Mouse (Mus musculus): ENCODE data around the gene Anapc11.

Gene Anapc11

DNA sequence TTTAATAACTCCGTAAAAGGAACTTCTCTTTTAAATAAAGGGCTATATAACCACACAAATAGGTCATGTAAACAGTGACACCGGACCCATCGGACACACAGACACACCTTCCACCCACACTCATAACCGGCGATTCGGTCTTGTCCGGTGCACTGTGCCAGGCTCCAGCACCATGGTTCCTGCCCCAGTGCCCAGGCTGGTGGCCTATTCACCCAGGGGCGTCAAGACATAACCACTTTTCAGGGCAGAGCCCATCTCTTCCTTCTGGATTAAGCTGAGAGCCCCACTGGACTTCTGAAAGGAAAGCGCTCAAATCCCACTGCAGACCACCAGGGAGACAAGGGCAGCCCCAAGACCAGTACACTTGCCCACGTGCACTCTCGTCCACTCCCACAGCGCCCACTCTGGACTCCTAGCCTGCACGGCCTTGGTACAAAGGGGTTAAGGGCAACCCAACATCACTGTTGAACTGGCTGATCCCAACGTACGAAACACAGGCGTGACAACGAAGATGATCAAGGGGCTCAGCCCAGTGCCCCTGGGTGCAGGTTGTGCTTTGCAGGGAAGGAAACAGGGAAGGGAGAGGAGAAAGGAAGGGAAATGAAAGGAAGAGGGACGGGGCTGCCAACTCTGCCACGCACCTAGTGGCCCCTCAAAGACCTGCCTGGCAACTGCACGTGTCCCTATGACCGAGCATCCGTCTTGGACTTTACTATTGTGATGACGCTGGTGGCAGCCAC lies 30.6 kb downstream of the Anapc11 start:
- DNase-seq = no peak

DNA sequence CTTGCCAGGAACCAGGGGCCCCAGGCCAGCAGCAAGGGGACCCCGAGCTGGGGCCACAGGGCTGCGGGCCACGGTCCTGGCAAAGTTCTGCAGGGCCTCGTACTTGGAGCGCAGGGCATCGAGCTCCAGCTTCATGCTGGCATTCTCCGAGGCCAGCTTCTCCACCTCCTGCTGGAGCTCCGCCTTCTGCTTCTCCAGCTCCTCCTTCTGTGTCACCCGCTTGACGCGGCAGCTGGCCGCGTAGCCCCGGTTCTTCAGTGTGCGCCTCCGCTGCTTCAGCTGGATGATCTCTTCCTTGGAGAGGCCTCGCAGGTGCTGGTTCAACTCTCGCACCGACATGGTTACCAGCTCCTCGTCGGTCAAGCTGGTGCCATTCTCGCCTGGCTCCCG lies 31.1 kb downstream of the Anapc11 start:
- DNase-seq = no peak

DNA sequence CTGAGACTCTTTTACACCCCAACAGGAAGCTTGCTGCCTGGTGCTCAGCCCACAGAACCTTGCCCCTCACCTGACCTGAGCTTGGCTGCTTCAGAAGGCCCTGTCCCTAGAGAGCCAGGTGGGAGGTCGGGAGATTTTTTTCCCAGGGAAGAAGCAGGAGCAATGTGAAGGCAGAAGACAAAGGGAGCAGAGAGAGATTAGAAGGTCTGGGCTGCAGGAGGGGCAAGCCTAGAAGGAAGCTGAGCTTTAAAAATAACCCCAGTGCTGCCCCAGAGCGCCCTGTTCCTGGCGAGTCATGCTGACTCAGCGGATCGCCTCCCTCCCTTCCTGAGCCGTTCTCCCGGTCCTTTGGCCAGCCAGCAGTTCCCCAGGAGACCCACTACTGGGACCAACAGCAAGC lies 31.7 kb downstream of the Anapc11 start:
- DNase-seq = no peak

DNA sequence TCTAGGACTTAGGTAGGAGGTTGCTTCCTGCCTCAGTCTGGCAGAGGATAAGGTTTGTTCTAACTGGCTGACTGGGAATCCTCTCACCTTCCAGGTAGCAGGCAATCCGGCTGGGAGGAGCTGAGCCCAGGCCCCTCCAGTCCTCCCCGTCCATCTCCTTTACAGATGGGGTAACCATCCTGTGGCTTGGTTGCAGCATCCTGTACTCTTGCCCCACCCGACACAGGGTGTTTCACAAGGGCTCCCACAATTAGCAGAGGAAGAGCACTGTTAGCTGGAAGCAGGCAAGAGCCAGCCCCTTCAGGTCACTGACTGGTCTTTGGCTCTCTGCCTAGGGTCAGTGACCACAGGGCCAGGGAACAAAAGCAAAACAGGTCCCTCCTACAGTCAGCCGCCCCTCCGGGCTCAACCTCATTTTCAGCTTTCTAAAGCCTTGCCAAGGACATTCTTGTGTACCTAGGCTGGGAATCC lies 32.2 kb downstream of the Anapc11 start:
- no peak for DNase-seq

DNA sequence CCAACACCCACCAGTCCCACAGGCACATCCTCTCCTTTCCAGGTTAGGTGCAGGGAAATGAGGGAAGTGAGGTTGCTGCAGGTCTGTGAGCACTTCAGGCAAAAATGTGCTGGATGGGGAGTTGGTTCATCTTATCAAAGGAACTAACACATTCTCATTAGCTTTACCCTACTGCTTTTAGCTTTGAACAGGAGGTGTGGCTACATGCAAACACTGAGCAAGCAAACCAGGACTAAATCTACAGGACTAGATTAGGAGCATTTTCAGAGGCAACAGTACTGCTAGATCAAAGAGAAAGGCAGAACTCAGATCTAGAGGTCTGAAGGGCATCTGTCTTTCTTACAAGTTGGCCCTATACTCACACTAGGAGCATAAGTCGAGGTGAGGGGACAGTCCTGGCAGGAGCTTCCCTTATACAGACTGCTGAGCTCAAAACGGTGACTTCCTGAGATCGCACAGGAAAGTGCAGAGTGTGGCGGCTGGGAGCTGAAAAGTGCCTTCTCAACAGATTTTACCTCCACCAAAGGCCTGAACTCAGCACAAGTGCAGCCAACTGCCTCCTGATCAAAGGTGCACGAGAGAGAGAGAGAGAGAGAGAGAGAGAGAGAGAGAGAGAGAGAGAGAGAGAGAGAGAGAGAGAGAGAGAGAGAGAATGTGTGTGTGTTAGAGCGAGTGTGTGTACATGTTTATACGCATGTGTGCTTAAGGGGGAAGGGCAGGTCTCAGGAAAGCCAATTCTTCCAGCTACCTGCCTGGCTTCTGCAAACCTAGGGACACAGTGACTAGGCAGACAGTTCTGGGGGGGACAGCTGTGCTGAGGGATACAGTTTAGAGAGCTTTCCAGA lies 32.9 kb downstream of the Anapc11 start:
- DNase-seq = no peak

DNA sequence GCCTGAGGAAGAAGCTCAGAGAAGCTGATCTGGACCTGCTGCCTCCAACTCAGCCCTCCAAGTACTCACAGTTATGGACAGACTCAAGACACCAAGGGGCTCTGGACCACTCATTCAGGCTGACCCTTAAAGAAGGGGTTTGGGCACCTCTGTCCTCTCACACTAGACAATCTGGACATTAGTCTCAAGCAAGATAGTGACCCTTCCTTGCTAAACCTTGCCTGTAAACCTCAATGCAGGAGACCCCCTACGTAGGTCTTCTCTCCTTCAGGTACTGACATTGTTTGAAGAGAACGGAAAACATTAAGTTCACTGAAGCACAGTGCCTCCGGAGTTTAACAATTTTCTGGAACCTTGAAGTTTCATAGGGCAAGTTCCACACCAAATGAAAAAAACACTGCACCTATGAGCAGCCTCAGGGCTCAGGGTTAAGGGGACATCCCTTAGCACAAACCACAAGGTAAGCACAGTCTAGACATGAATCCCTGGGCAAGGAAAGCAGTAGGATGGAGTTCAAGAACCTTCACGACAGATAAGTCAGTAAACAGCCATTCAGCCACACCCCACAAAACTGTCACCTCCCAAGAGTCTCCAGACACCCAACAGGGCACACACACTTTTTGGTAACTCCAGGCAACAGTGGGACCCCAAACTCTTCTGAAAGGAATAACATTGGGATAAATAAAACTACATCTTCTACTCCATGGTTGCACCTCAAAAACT lies 33.7 kb downstream of the Anapc11 start:
- DNase-seq = no peak

DNA sequence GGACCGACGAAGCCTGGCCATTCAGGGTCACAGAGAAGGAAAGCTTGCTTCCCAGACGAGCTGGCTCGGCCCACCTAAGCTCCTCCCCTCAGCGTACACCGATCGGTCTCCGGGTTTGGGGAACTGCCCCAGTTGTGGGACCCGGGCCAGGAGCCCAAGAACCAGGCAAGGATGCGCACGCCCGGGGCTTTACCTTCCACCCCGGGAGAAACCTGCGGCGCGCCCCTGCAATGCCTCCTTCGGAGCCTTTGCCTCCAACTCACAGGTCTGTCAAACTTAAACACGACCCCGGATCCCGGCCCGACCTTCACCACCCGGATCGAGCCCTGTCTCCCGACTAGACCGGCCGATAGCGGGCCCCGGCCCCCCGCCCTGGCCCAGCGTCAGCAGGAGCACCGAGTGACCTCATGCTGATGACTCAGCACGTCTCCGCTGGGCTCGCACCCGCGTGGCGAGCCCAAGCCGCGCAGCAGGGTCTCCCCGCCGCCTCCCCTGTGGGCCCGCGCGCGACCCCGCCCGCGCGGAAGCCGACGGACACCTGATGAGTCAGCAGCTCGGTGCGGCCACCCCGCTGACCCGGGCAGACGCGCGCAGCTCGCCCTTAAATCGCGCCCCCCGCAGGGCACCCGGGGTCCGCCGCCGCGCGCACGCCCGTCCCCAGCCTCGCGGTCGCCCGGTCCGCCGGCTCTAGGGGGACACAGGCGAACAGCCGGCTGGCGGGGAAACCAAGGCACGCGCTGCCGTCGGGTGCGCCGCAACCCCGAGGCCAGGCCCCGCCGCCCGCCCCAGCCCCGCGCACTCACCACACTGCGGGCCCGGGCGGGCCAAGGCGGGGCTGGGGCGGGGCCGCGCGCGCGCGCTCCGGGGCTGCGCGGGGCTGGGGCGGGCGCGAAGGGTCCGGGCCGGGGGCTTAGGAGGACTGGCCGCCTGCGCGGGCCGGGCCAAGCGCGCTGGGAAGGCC lies 34.6 kb downstream of the Anapc11 start:
- DNase-seq = peak; percentile 78

DNA sequence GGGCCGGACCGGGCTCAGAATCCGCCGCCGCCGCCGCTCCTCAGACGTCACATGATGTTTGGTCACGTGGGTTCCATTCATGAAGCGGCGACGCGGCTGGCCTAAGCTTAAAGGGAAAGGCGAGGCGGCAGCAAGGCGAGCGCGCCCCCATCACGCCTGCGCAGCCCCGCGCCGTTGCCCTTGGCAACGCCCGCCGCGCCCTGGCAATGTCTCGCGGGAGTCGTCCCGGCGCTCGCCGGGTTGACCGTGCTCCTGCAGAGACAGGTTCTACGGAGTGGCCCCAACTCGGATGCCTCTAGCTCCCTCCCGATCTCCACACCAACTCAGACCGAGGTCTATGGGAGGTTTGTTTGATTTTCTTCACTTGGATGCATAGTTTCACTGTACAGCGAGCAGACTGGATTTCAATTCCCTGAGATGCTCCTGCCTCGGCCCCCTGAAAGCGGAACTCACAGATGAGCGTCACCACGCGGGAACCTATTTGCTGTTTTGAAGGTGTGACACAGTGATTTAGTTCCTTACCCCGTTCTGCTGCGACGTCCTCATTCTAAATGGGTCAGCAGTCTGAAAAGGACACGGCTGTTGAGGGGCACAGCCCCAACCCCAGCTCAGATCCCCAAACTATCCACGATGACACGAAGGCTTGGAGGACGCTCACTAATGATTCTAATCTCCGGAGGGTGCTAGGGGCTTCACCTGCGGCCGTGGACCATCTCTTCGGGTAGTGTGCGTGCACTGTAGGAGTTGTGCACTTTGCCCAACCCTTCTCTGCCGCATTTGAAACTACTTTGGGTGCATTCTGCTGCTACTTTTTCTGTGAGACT lies 35.5 kb downstream of the Anapc11 start, which contains the start of gene Mafg:
TSS of gene Mafg (minus strand) at position 81 of the 824 bp plus-strand sequence.
- peak; percentile 98 for DNase-seq

DNA sequence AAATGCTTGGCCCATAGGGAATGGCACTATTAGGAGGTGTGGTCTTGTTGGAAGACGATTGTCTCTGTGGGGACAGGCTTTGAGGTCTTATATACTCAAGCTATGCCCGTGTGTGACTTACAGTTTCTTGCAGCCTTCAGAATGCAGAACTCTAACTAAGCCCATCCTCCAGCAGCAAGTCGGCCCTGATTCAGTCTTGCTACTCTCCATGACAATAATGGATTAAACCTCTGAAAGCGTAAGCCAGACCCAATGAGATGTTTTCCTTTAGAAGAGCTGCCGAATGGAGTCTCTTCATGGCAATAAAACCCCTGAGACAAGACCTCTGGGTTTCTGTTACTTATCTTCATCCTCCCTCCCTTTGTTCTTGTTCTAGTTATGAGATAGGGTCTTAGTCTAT lies 36.6 kb downstream of the Anapc11 start:
- DNase-seq = no peak

DNA sequence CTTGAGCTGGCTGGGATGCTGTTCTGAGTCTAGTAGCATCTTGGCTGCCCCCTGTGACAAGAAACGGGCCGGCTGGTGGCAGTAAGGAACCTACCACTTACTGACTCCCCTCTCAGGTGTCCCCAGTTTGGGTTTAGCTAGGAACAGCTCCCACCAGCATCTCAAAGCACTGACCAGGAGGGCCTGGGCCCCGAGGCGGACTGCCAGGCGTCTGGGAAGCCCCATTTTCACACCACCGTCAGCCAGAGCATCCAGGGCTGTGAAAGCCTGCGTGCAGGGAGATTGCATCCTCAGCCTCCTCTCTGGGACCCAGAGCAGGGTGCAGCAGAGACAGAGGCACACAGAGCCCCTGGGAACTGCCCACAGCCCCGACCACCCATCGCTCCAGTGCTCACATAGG lies 43.0 kb downstream of the Anapc11 start:
- DNase-seq = no peak

DNA sequence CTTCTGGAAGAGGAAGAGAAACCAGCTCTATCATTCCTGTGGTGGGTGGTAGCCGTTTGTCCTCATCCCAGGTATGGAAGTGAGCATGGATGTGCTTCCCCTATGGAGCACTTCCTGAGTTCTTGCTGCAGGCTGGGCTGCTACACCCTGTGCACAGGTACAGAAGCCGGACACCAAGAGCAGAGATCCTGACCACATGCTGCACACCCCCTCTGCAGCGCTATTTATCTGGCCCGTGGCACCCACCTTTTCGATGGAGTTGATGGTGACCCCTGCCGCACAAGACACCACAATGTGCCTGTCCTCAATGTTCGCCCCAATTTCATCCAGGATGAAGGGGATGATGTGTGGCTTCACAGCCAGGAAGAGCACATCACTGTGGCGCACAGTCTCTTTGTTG lies 43.6 kb downstream of the Anapc11 start:
- DNase-seq = no peak

DNA sequence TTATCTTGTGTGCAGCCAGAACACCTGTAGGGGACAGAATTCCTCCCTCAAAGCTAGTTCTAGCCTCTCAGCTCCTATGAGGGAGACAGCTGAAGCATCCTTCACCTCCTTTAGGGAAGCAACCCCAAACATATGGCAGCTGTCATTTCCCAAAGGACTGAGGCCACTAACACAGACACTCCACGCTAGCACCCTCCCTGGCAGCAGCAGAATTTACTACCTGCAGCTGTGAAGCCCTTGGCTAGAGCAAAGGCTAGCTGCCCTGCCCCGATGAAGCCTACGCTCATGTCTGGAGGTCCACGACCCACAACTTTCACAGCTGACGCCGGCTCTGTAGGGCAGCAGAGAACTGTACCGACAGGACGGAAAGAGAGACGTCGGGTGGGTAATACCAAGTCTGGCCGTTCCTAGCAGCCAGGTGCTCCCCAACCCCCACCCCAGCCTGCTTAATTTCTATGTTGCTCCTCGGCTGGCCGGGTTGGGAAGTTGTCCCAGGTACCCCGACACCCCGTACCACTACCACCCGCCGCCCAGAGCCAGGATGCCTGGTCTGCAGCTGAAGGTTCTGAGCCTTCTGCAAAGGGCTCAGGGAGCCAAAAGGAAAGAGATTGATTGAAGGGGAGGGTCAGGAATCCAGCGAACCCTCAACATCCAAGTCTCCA lies 44.8 kb downstream of the Anapc11 start:
- no peak for DNase-seq

DNA sequence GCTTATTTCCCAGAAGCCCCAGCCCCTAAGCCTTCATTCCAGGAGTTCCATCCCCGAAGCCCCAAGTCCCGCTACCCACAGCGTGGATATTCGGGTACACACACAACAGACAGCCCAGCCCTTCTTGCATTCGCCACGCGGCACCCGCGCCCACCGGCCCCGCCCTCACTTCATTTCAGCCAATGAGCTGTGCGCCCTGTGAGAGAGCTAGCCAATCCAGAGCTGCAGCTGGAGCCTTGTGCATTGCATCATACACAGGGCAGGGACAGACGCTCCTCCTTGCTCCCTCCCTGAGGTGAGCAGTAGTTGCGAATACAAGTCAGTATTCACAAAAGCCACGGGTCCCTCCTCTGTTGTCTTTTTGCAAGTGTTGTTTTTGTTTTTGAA lies 45.4 kb downstream of the Anapc11 start, which contains the start of gene Pycr1:
TSS of gene Pycr1 (minus strand) at position 169 of the 387 bp plus-strand sequence.
- peak; percentile 94 for DNase-seq

DNA sequence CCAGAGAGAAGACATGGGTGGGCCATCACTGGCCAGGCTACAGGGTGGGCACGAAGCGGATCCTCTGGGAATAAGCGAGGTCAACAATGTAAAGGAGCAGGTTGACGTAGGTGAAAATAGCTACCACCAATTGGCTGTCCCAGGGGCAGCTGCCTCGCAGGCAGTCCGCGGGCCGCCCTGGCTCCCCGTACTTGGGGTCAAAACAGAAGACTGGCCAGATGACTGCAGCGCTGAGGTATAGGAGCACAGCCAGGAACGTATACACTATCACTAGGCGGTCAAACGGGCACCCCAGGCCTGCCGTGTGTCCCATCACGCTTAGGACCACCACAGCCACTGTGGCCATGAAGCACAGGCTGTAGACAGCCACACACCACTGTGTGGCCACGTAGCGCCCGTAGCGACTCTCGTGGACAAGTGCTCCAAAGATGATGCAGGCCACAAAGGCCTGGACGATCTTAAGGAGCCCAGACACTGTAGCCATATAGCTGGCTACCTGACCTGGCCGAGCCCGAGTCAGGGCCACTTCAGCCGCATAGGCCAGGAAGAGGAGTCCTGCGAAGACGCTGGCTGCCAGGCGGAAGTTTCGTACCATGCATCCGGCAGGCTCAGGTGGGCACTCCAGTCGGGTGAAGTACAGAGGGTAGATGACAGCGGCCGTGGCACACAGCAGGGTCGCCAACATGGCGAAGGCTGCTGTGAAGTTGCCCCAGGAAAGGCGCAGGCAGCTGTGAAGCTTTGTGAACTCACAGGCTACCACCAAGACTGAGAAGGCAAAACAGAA lies 49.0 kb downstream of the Anapc11 start:
- no peak for DNase-seq

DNA sequence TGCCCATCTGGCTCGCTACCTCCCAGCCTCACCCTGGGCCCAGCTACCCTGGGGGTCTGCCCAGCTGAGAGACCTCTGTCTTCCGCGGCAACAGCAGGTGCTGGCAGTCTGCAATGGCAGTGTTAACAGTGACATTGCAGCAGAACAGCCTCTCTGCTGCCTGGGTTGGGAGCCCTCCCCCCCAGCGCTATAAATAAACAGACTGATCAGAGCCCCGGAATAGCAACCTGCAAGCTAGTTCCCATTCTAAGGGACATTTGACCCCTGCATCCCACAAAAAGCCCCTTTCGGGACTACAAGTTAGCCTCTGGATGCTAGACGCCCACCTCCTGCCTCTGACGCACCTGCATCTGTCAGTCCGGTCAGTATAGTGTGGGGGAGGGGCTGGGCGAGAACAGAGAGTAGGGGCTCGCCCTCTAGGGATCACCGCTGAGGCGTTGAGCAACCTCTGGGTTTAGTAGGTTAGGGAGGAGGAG lies 49.8 kb downstream of the Anapc11 start, which contains the start of gene Myadml2:
TSS of gene Myadml2 (minus strand) at position 158 of the 476 bp plus-strand sequence.
- peak; percentile 67 for DNase-seq

DNA sequence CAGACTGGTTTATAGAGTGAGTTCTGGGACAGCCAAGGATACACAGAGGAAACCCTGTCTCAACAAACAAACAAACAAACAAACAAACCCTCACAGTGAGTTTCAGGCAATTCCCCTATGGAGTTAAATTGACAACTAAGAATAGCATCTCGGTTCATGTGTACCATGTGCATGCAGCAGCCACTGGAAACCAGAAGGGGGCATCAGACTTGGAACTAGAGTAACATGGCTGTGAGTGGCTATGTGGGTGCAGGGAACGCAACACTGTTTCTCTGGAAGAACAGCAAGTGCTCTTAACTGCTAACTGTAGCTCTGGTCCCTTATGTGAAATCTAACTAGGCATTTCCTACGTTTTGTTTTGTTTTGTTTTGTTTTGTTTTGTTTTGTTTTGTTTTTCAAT lies 53.7 kb downstream of the Anapc11 start:
- DNase-seq = no peak

DNA sequence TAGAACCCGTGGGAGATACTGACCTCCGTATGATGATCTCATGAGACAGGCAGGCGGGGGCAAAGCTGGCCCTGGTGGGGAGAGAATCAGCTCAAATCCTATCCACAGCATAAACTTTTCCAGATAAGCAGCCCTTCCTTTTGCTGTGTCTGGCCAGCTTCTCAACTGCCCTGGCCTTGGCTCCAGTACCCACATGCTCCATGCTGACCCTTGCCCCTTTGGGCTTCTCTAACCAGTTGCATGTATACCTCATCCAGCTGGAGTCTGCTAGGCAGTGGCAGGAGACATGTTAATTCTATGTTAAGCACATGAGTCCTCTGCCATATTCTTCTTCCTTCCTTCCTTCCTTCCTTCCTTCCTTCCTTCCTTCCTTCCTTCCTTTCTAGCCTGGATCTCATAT lies 56.5 kb downstream of the Anapc11 start:
- no peak for DNase-seq

DNA sequence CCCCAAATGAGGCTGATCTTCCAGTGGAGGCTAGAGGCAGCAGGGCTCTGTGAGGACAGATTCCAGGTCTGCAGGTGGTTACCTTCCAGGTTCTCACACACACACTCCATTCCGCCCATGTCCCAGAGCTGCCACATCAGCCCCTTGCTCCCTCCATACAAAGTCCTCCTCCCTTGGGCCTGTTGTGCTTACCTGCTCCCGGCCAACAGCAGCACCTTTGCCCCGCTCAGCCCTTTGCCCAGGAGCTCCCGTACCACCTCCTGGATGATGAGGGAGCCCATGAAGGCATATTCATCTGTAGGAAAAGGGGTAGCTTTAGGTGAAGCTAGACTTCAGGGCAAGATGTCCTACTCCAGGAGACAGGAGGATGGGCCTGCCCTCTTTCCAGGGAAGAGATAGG lies 59.1 kb downstream of the Anapc11 start:
- no peak for DNase-seq
